Mouse (Mus musculus): ENCODE measurements at regions not wholly inside any gene's neighbourhood (a gene's known extent, or its start where the extent isn't known, plus 50 kb on each side); places are given as distances from the start of the nearest gene placed in this dataset.

DNA sequence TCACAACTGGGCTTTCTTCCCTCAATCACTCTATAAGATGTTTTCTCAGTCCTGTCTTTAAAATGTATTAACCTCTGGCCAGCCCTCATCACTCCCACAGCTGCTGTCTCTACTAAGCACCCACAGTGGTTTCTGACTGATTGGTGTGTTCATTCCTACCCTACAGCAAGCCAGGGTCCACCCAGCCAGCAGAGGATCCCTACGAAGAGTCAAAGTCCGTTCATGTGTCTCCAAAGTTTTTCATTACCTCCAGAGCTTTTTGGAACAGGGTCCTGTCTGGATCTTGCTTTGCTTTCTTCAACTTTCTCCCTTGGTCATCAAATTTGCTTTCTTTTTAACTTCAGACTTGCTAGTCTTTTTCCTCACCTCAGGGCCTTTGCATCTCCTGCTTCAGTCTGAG, 69.3 kb upstream of the 4933415F23Rik start:
- H3K27me3 ChIP-seq = no peaks in the 10 kb centered on the region
- H3K4me2 ChIP-seq (replicated peaks) = no peak overlapping the region
- no peak overlapping the region for H3K4me3 ChIP-seq
- no peak for ATAC-seq (ENCODE audit: low FRiP score, low read depth)
- H3K9me3 ChIP-seq = no peaks in the 10 kb centered on the region
- H3K27ac ChIP-seq = no peak overlapping the region
- WGBS = 95% methylated on average over 2 of the region's 2 CpGs
- 0 out of 2 replicates have a peak, but pooled peaks cover 4% of the 10 kb centered on the region for H3K4me1 ChIP-seq
- no peaks in the 10 kb centered on the region for H3K36me3 ChIP-seq
- H3K9ac ChIP-seq = no peak overlapping the region

DNA sequence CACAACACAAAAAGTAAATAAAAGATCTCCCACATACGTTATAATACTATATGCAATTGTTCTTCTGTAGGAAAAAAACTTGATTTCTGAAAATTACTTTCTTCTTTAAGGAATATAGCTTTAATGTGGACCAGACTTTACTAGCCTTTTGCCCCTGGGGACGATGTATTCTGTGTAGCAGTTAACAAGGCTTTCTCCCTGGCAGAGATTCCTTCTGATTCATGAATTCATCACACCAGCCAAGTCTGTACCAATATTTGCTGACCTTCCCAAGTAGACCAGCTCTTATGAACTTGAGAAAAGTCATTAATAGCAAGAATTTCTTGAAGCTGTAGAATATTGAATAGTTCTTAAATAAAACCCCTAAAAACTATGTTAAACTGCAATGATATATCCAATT, 68.7 kb upstream of the 4933415F23Rik start:
- Histone ChIP-seq H3K9ac (no peak overlapping the region), H3K27me3 (no peaks in the 10 kb centered on the region), H3K4me2 (replicated peaks) (no peak overlapping the region), H3K36me3 (no peaks in the 10 kb centered on the region), H3K9me3 (no peaks in the 10 kb centered on the region), H3K4me1 (0 out of 2 replicates have a peak, but pooled peaks cover 4% of the 10 kb centered on the region), H3K4me3 (no peak overlapping the region), H3K27ac (no peak overlapping the region)
- WGBS = 68% methylated on average over 2 of the region's 2 CpGs
- no peak for ATAC-seq (ENCODE audit: low FRiP score, low read depth)

DNA sequence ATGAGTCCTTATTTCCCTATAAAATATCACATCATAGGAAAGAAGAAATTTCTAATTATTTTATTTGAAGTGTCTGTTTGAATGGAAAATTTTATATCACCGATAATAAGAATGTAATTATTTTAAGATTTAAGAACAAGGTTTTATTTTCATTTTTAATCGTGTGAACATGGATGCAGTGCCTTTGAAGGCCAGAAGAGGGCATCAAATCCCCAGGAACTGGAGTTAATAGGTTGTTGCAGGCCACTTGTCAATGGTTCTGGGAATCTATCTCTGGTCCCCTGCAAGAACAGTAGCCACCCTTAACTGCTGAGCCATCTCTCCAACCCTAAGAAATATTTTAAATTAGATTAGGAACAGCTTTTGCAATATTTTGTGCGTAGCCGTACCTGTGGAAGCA, 66.5 kb upstream of the 4933415F23Rik start:
- Histone ChIP-seq H3K36me3 (no peaks in the 10 kb centered on the region), H3K9me3 (no peaks in the 10 kb centered on the region), H3K27ac (no peak overlapping the region), H3K4me3 (no peak overlapping the region), H3K9ac (no peak overlapping the region), H3K4me1 (no peaks in the 10 kb centered on the region), H3K4me2 (replicated peaks) (no peak overlapping the region), H3K27me3 (no peaks in the 10 kb centered on the region)
- no peak for ATAC-seq (ENCODE audit: low FRiP score, low read depth)
- 89% methylated on average over 4 of the region's 4 CpGs for WGBS

DNA sequence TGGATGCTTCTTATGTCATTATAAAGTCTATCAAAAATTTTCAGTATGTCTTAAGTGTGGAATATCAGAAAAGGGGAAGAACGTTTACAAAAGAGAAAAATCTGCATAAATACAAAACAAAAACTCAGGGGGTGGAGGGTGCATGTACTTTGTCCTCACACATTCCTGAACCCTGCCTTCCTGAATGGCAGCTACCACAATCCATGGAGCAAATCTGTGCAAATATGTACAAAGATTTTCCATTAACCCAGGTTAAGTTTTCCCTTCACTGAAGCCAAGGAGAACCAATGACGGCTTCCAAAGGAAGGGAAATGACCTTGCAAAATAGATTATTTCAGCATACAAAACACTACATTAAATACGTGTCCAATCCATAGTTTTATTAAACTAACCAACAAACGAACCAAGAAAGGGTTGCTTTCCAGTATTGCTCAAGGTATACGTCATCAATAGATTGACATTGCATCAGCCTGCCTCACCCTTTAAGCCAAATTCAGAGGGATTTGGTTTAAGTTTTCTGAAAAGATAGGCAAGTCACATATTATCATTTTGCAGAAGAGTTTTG, 61.4 kb upstream of the 4933415F23Rik start:
- no peak for ATAC-seq (ENCODE audit: low FRiP score, low read depth)
- no peak overlapping the region for H3K4me2 ChIP-seq (replicated peaks)
- no peak overlapping the region for H3K4me3 ChIP-seq
- no peak overlapping the region for H3K27ac ChIP-seq
- no peaks in the 10 kb centered on the region for H3K27me3 ChIP-seq
- H3K36me3 ChIP-seq = no peaks in the 10 kb centered on the region
- H3K9me3 ChIP-seq = no peaks in the 10 kb centered on the region
- no peaks in the 10 kb centered on the region for H3K4me1 ChIP-seq
- WGBS = 82% methylated on average over 5 of the region's 5 CpGs
- no peak overlapping the region for H3K9ac ChIP-seq

DNA sequence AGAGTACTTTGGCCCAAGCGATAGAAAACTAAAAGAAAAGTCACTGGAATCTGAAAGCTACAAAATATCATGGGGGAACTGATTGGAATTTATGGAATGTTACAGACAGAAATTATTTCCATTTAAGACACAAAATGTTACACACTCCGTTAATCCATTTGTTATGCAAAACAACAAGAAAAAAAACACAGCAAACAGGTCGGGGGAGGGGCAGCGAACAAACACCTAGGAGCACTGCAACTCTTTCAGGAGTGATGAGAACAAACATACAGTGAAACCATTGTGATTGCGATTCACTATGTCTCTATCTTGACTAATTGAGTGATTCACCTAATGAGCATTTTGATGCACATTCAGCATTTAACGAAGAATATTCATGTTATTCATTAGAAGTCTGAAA, 60.7 kb upstream of the 4933415F23Rik start:
- no peak for ATAC-seq (ENCODE audit: low FRiP score, low read depth)
- Histone ChIP-seq H3K9me3 (no peaks in the 10 kb centered on the region), H3K9ac (no peak overlapping the region), H3K4me3 (no peak overlapping the region), H3K4me2 (replicated peaks) (no peak overlapping the region), H3K27ac (no peak overlapping the region), H3K27me3 (no peaks in the 10 kb centered on the region), H3K4me1 (no peaks in the 10 kb centered on the region), H3K36me3 (no peaks in the 10 kb centered on the region)
- WGBS = 84% methylated on average over 6 of the region's 6 CpGs

MicroRNA genes in the stretch of these regions (microRNA counts, 519-probe panel; counts per million panel counts)
- microRNA mmu-miR-30a (3,632 counts per million, percentile 67 among the panel's probes with 10 or more counts), microRNA mmu-miR-30c (4,476 counts per million, percentile 86 among the panel's probes with 10 or more counts)

Small RNA genes in the stretch of these regions (microRNA-seq; reads per million reads assigned to microRNA genes)
- gene Mir30a (4,041 reads per million, percentile 89 among the genes with 10 or more reads in this experiment), gene Mir30c-2 (12.4 reads per million, percentile 29 among the genes with 10 or more reads in this experiment)
